Mouse (Mus musculus) bone marrow, adult 2 months (tissue): ENCODE data around the gene Ahrr.

Experiments used
- CTCF ChIP-seq: fragments of 200-500 bp; IDR thresholded peaks from 2 replicates; pipeline ENCODE4 v1.5.1; 2011; ENCODE audit warnings: low read length, control low read depth; ENCODE audit not compliant: control insufficient read depth, insufficient read depth
- POLR2A ChIP-seq: fragments of 200-500 bp; IDR thresholded peaks from 2 replicates; pipeline ENCODE4 v1.6.1; 2011; ENCODE audit warnings: low read depth, mild to moderate bottlenecking, control low read depth, low read length, borderline replicate concordance; ENCODE audit not compliant: control insufficient read depth

DNA sequence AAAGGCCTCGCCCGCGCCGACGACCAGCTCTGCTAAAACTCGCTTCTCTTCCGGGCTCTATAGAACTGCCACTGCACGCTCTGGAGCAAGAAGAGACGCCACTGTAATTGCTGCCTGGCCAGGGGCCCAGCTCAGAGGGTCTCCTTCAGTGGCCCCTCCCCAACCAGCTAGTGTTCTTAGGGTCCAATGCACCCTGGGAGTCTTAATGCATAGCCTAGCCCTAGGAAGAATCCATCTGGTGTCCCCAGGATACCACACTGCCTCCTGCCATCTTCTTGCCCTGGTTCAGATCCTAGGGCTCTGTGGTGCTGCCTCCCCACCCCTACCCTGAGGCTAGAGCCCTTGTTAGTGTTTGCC is 125.1 kb downstream of the Ahrr start:
- TF ChIP-seq CTCF (no peak), POLR2A (no peak)
